Comparison of ENCODE assay signal across 19 mouse cellular contexts in genomic region chr13:100825627-100826410, GRCm38 (mm10). TPM values are rescaled to one million over a fixed set of nuclear protein-coding genes. Genes with fewer than 3 reads are reported as not detected.
DNase-seq lines count a peak whose midpoint lies in the region; TF ChIP-seq lines count a peak whose summit lies in the region.
"Had no signal": no experiment of that assay in that cellular context is flagged by ENCODE, and none has a peak within 500 bp of the region (broad histone marks: within the 10 kb centered on the region; RNA-seq: fewer than 3 reads in every experiment).

No protein-coding gene starts in this region.

- peaks cover 22% of the 10 kb centered on the region for H3K36me3 ChIP-seq in spleen, adult 2 months (ENCODE audit: control insufficient read depth, insufficient read depth, low read length)

- WGBS in spleen, adult 2 months = 90% methylated on average over 9 of the region's 9 CpGs

- DNase-seq in heart, adult 11 months = peak; percentile 55
- DNase-seq in heart, adult 8-10 months (ENCODE audit: low spot score) = no peak
- no peak for DNase-seq in spleen, adult 2 months (ENCODE audit: low read depth in 1 of 2, low spot score in 2 of 2)
- DNase-seq in spleen, postnatal 10 days (ENCODE audit: low spot score in 2 of 2) = no peak
- peak; percentile 29 for DNase-seq in kidney, postnatal 14 days
- no peak for DNase-seq in left cerebral cortex, adult 8-10 months (ENCODE audit: low spot score in 2 of 2)
- no peak for DNase-seq in right cerebral cortex, postnatal 25 days
- DNase-seq: adrenal gland, adult 2 months; adrenal gland, postnatal 36 days; cerebellum, adult 2 months; cerebellum, postnatal 10 days; embryo, embryonic 11 days; gastrocnemius, postnatal 14 days; heart, postnatal 36 days had no signal

- H3K27ac ChIP-seq in spleen, adult 2 months (ENCODE audit: insufficient read depth, low read length) = peak overlapping the region; percentile 18; the same call in 1 of the 2 replicates
- H3K27ac ChIP-seq: embryonic facial prominence, embryonic 12.5 days; forebrain, embryonic 15.5 days; heart, embryonic 13.5 days; hindbrain, embryonic 15.5 days had no signal

- TF ChIP-seq POLR2A in spleen, adult 2 months (IDR thresholded peaks at IDR 0.05; ENCODE audit: low read depth, low read length) = no peak

- no peak for TF ChIP-seq CTCF in spleen, adult 2 months (IDR thresholded peaks at IDR 0.05; ENCODE audit: extremely low read depth, insufficient read depth, insufficient read length, insufficient replicate concordance)

- H3K27me3 ChIP-seq in spleen, adult 2 months (ENCODE audit: control insufficient read depth, insufficient read depth, low read length) = no peaks in the 10 kb centered on the region
- H3K27me3 ChIP-seq: embryonic facial prominence, embryonic 12.5 days; forebrain, embryonic 15.5 days; heart, embryonic 13.5 days; hindbrain, embryonic 15.5 days; Patski had no signal

- H3K4me3 ChIP-seq in spleen, adult 2 months (ENCODE audit: extremely low read depth, insufficient read depth, insufficient read length) = no peak overlapping the region
- H3K4me3 ChIP-seq: embryonic facial prominence, embryonic 12.5 days; forebrain, embryonic 15.5 days; heart, embryonic 13.5 days; hindbrain, embryonic 15.5 days had no signal

- H3K4me1 ChIP-seq in spleen, adult 2 months (ENCODE audit: control insufficient read depth, insufficient read depth, insufficient read length) = peaks cover 2% of the 10 kb centered on the region

RNA-seq across cellular contexts. Expression of gene Slc30a5, which starts 7.4 kb away (rescaled TPM):
- total RNA-seq in heart, adult 8-10 months (2022) = 10 to 100 TPM; 16.2 to 20.6 (median 19.2) TPM
- 20.6 and 24.0 TPM in 2 replicates for polyA plus RNA-seq in spleen, adult 2 months (2012; rRNA removed)
- total RNA-seq in left cerebral cortex, adult 8-10 months (2022) = 10 to 100 TPM; 38.9 to 45.2 (median 41.4) TPM

RNA-seq across cellular contexts. Expression of gene Ccnb1, which starts 39.4 kb away (rescaled TPM):
- total RNA-seq in heart, adult 8-10 months (2022) = under 1 TPM in 3 of 4 experiments, not detected in 1; 0.19 to 0.63 (median 0.28) TPM
- polyA plus RNA-seq in spleen, adult 2 months (2012; rRNA removed) = 7.7 and 8.5 TPM in 2 replicates
- 1 to 10 TPM in 1 of 4 experiments, under 1 TPM in 3; 0.43 to 1.3 (median 0.78) TPM for total RNA-seq in left cerebral cortex, adult 8-10 months (2022)

RNA-seq across cellular contexts. Expression of gene Cenph, which starts 50.1 kb away (rescaled TPM):
- total RNA-seq in heart, adult 8-10 months (2022) = under 1 TPM in 2 of 4 experiments, not detected in 2; 0.25 to 0.28 TPM
- polyA plus RNA-seq in spleen, adult 2 months (2012; rRNA removed) = 0.90 and 1.0 TPM in 2 replicates
- total RNA-seq in left cerebral cortex, adult 8-10 months (2022) = 1 to 10 TPM in 3 of 4 experiments, under 1 TPM in 1; 0.81 to 1.5 (median 1.2) TPM

Comparison
In these comparisons a context has a peak if more than half of its experiments do, and no peak if none do; other contexts are left out.
1. DNase-seq: peak in heart, adult 11 months (single experiment) and kidney, postnatal 14 days (single experiment); none in heart, adult 8-10 months (single experiment), spleen, adult 2 months (0 of 2), spleen, postnatal 10 days (0 of 2), left cerebral cortex, adult 8-10 months (0 of 2) and right cerebral cortex, postnatal 25 days (single experiment).